Mouse (Mus musculus) liver, adult (tissue): ENCODE data around the gene Sp4.

Source experiments
- GATA4 ChIP-seq: IDR thresholded peaks from 2 replicates; pipeline ENCODE4 v1.6.1; 2014; ENCODE audit warnings: mild to moderate bottlenecking, low read length; ENCODE audit not compliant: insufficient replicate concordance

Sp4 gene

DNA sequence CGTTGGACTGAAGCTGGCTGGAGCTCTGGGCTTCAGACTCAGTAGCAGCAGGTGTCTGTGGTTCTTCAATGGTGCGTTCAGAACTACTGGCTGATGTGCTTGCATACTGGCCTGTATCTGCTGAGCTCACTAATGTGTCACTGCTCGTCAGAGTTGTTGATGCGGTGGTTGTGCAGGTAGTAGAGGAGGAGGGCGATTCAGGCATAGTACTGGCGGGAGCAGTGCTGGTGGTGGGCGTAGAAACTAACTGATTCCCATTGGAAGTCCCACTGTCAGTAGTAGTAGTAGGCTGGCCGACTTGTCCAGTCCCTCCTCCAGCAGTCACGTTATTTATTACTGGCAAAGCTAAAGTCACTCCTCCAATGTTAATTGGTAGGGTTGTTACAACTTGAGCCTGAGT is 2.1 kb downstream of the Sp4 start:
- TF ChIP-seq GATA4, result no peak

- no peak for TF ChIP-seq GATA4
Observed at GRCm38 (mm10) chr12:118298516-118298915, 2.7 kb downstream of the Sp4 start.

GRCm38 (mm10) chr12:118296236-118296635 is 5.0 kb downstream of the Sp4 start:
- no peak for TF ChIP-seq GATA4

DNA sequence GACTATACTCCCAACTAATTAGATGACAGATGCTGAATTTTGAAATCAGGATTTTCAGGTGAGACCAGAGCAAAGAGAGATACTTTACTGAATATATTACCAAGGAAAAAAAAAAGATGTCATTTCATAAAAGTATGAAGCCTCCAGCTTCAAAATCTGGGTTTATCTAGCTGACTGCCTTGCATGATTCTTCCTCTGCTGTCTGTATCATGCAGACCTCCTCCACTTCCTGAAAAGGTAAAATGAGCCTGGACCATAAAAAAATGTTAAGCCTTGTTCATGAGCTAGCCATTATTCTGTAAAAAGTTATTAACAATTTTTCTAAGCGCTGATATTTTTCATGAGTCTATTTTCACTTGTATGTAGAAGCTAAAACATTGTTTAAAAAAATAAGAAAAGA is 5.4 kb downstream of the Sp4 start:
- TF ChIP-seq GATA4, result no peak

DNA sequence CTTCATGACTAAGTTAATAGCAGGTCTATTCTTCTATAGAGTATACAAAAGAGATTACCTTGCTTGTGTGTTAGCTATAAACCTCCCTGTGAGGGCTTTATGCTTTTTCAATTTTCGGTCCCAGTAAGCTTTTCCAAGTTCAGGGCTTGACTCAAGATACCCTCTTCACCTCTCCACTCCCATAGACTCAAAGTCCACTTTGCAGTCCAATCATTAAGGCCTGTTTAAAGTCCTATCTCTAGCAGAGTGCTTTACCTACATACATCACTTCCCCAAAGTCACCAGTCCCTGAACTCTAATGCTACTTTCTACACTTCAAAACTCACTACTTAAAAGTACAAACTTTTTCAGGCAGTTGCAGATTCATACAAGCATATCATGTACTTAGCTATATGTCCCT is 12.3 kb downstream of the Sp4 start:
- TF ChIP-seq GATA4, result no peak

DNA sequence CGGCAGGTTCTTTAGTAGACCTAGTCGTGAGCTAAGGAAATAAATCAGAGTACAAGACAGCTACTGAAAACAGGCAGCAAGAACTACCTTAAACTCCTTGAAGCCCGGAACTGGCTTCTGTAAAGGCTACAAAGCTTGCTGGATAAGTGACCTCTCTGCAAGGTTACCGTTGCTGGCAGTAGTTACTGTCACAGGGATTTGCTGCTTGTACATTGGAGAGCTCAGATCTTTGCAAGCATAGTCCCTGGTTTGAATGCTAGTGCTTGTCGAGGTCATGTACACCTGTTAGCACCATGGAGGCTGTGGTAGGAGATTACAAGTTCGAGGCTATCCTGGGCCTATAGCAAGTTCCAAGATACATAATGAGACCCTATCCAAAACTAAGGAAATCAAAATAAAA is 16.1 kb downstream of the Sp4 start:
- TF ChIP-seq GATA4, result no peak

- TF ChIP-seq GATA4, result no peak
Observed at GRCm38 (mm10) chr12:118281961-118282360, 19.3 kb downstream of the Sp4 start.

GRCm38 (mm10) chr12:118276385-118276784 is 24.9 kb downstream of the Sp4 start:
- no peak for TF ChIP-seq GATA4

DNA sequence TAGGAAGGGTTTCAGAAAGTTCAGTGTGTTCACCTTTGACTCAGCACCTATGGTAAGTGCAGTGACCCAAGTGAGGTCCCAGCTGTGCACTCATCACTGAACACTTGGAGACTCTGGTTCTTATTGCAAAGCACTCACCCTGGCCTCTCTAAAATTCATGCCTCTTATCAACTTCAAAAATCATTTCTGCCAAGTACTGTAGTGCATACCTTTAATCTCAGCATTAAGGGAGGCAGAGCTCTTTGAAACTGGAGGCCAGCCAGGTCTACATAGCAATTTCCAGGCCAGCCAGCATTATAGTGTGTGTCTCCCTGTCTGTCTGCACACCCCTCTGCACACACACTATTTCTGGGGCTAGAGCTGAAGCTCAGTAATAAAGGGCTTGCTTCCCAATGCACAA is 36.3 kb downstream of the Sp4 start:
- no peak for TF ChIP-seq GATA4

DNA sequence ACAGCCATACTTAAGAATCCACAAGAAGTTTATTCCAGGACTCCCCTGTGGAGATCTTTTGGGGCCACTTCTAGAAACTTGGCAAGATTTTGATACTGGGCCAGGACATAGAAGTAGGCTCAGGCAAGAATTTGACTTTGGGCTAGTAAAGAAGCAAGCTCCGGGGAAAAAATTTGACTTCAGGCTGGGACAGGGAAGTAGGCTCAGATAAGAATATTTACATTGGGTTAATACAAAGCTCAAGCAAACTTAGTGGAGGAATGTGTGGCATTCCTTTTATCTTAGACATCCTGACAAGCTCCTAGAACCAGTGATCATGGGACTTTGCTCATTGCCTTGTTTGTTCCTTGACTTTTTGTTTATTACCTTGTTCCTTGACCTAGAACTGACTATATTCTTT is 37.4 kb downstream of the Sp4 start:
- TF ChIP-seq GATA4, result no peak

DNA sequence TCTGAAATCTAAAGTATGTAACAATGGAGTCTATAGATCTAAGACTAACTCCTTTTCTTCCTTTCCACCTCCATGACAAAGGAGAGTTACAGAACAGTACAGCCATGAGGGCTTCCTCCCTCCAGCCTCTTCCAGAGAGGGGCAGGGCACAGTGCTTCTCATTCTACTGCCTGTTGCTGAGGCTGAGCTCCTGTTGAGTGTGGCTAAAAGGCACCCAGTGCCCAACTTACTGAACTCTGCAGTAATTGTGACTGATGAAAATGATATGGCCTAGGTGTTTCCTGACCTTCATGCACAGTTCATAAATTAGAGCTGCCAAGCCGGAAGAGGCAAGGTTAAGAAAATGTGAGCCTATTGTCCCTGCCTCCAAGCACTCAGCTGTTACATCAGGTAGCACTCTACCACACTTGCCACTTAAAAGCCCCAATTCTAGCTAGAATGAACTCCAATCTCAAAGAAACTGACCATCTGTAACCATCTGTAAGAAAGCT is 45.9 kb downstream of the Sp4 start:
- TF ChIP-seq GATA4, result no peak

DNA sequence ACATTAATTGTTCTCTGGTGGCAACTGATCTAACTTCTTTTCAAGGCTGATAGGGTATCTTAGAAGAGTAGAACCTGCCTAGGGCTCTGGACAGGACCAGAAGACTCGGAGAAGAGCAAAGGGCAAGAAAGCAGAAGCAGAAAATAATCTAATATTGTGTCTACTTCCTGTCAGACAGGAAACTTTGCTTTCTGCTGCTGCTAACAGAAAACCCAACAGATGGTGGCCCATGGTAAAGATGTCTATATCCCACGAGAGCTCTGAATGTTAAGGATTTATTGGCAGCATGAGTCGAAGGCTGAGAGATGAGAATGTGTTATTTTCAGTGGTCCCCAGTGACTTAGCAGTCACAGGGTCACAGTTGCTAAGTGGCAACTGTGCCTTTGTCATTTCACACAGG is 80.1 kb downstream of the Sp4 start:
- TF ChIP-seq GATA4, result no peak

DNA sequence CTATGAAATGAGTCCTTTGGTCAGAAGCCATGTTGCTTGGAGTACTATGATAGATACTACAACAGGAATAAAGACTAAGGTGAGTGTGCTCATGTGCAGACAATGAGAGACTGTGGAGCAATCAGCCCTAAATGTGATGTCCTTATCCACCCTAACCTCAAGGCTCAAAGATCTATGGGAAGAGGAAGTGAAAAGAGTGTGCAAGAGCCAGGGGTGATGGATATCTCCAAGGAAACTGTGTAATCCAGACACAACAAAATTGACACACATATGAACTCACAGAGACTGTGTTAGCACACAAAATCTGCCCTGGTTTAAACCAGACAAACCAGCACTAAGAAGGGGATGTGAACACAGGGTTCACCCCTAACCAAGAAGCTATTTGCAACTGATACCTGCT is 81.2 kb downstream of the Sp4 start:
- TF ChIP-seq GATA4, result no peak

- no peak for TF ChIP-seq GATA4
Observed at GRCm38 (mm10) chr12:118212163-118212562, 89.1 kb downstream of the Sp4 start.

- no peak for TF ChIP-seq GATA4
Observed at GRCm38 (mm10) chr12:118198386-118199093, 102.7 kb downstream of the Sp4 start, which contains the start of gene Dnah11. Dnah11 (minus strand) TSS chr12:118199043.

- TF ChIP-seq GATA4, result no peak
Observed at GRCm38 (mm10) chr12:118196583-118196982, 104.7 kb downstream of the Sp4 start.

DNA sequence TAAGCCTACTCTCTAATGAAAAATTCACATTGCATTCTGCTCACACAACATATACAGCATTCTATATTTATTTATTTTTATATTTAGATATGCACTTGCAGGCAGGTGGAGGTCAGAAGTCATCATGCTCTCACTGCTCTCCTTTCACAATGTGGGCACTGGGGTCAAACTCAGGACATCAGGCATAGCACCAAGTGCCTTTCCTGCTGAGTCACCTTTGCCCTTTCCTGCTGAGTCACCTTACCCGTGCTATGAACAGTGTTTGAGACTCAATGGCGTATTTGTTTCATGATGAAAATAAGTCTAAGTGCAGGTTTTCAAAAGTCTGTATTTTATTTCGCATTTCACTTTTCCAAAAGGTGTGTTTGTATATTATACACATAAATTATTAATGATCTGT is 111.7 kb downstream of the Sp4 start:
- TF ChIP-seq GATA4, result no peak
